Mouse (Mus musculus) embryonic facial prominence, embryonic 13.5 days (tissue): Measurements from ENCODE around the gene Ssx2ip. TPM values are rescaled to one million over a fixed set of nuclear protein-coding genes. Genes with fewer than 3 reads are reported as not detected.

ENCODE experiments used
- ATAC-seq: fragments of 200-750 bp; cut with Nextera tagmentation; 2 replicates; pipeline ENCODE4 v1.8.0; 2017; ENCODE audit warnings: low read depth; ENCODE audit not compliant: insufficient number of reproducible peaks, insufficient read depth, low FRiP score, low TSS enrichment
- H3K27ac ChIP-seq: fragments of 300-500 bp; sonication (generic); 2 replicates; pipeline ENCODE4 v1.5.1; 2015; ENCODE audit warnings: moderate library complexity, mild to moderate bottlenecking, inconsistent platforms
- H3K27me3 ChIP-seq: fragments of 300-500 bp; sonication (generic); 2 replicates; pipeline ENCODE4 v1.6.1; 2015; ENCODE audit warnings: mild to moderate bottlenecking, inconsistent platforms
- H3K36me3 ChIP-seq: fragments of 300-500 bp; sonication (generic); 2 replicates; pipeline ENCODE4 v1.6.1; 2015; ENCODE audit warnings: mild to moderate bottlenecking, inconsistent platforms
- H3K4me1 ChIP-seq: fragments of 300-500 bp; sonication (generic); 2 replicates; pipeline ENCODE4 v1.6.1; 2015; ENCODE audit warnings: inconsistent platforms
- H3K4me2 ChIP-seq: fragments of 300-500 bp; sonication (generic); 2 replicates; pipeline ENCODE4 v1.6.1; 2015; ENCODE audit warnings: moderate library complexity, mild to moderate bottlenecking, inconsistent platforms
- H3K4me3 ChIP-seq: fragments of 300-500 bp; sonication (generic); 2 replicates; pipeline ENCODE4 v1.5.1; 2015; ENCODE audit warnings: mild to moderate bottlenecking, inconsistent platforms
- H3K9ac ChIP-seq: fragments of 300-500 bp; sonication (generic); 2 replicates; pipeline ENCODE4 v1.6.1; 2015; ENCODE audit warnings: mild to moderate bottlenecking, inconsistent platforms
- H3K9me3 ChIP-seq: fragments of 300-500 bp; sonication (generic); 2 replicates; pipeline ENCODE4 v1.6.1; 2016; ENCODE audit warnings: inconsistent platforms
- WGBS: fragments of 180-500 bp; shearing (Covaris S2); methylation state at CpG from one replicate; pipeline ENCODE4 v1.1.7; 2015; ENCODE audit warnings: mixed read lengths; 5-methylcytosine and 5-hydroxymethylcytosine counted together
- polyA plus RNA-seq: library from polyadenylated mRNA; unstranded; fragments of >200 nt; fragmentation: Nextera tagmentation; extraction: Ambion mirVana; gene quantifications from 2 replicates; pipeline ENCODE4 v1.2.1, GENCODE M21; 2015

Gene Ssx2ip
- polyA plus RNA-seq, 1 experiment from 2014 or later = 22.1 TPM

DNA sequence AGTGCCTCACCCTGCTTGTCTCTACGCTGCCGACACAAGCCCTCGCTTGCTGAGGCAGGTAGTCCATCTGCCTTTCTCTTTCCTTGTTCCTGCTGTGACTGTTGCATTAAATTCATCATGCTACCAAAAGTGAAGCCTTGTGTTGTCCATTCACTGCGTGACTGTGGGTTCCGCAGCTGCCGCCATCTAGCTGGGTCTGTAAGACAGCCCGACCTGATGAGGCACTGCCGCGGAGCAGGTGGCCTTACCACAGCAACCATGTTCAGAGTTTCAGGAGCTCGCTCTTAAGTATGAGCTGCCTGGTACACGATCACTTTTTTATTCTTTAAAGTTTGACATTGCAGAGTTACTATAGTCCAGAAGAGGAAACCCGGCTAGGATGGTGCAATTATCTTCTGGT, 35.6 kb downstream of the Ssx2ip start:
- WGBS = 87% methylated on average over 12 of the region's 12 CpGs
- no peak overlapping the region for H3K9ac ChIP-seq
- H3K4me3 ChIP-seq = no peak overlapping the region
- peak overlapping the region; percentile 35; the same call in 1 of the 2 replicates for H3K27ac ChIP-seq
- ATAC-seq = no peak
- H3K36me3 ChIP-seq = peaks cover 38% of the 10 kb centered on the region
- H3K4me2 ChIP-seq = no peak overlapping the region
- H3K4me1 ChIP-seq = peaks cover 6% of the 10 kb centered on the region
- H3K9me3 ChIP-seq = no peaks in the 10 kb centered on the region
- no peaks in the 10 kb centered on the region for H3K27me3 ChIP-seq

DNA sequence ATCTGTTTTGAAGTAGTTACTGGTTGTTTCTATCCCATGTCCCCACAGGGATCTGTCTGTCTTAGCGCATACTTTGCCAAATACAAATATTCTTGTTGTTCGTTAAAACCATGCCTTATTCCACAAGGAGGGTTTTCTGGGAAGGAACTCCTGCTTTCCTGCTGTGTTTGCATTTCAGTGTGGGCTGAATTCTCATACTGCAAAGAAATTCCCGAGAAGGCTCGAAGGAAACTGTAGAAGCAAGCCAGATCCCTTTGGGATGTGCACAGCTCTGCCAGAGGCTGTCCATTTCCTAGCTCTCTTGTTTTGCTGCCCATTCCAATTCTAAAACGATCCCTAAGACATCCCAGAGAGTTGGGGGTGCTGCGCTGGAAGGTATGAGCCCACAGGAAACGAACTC, 36.0 kb downstream of the Ssx2ip start:
- Histone ChIP-seq H3K36me3 (peaks cover 38% of the 10 kb centered on the region), H3K4me2 (no peak overlapping the region), H3K9me3 (no peaks in the 10 kb centered on the region), H3K27ac (peak overlapping the region; percentile 35; the same call in 1 of the 2 replicates), H3K4me3 (no peak overlapping the region), H3K9ac (0 out of 2 replicates have a peak overlapping the region, but pooled peaks have one; percentile 21), H3K4me1 (peaks cover 6% of the 10 kb centered on the region), H3K27me3 (no peaks in the 10 kb centered on the region)
- no peak for ATAC-seq
- 69% methylated on average over 7 of the region's 7 CpGs for WGBS

DNA sequence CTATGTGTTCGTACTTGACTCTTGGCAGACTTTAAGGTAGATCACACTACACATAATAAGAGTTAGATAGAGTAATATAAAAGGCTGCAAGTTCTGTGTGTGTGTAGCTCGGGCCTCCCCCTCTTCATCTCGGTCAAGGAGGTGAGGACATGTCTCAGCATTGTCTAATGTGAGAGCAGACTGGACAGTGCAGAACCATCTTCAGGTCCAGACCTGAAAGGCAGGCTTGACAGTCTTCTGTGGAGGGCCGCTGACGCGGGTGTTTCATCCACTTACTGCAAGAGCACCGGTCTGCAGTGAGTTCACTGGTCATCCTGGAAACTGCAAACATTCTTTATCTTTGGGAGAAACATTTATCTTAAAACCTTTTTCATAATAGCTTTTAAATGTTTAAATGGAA, 38.0 kb downstream of the Ssx2ip start:
- Histone ChIP-seq H3K4me3 (no peak overlapping the region), H3K4me2 (no peak overlapping the region), H3K27ac (no peak overlapping the region), H3K27me3 (no peaks in the 10 kb centered on the region), H3K9ac (no peak overlapping the region), H3K4me1 (peaks cover 6% of the 10 kb centered on the region), H3K9me3 (no peaks in the 10 kb centered on the region), H3K36me3 (peaks cover 22% of the 10 kb centered on the region)
- no peak for ATAC-seq
- WGBS = 93% methylated on average over 7 of the region's 7 CpGs

DNA sequence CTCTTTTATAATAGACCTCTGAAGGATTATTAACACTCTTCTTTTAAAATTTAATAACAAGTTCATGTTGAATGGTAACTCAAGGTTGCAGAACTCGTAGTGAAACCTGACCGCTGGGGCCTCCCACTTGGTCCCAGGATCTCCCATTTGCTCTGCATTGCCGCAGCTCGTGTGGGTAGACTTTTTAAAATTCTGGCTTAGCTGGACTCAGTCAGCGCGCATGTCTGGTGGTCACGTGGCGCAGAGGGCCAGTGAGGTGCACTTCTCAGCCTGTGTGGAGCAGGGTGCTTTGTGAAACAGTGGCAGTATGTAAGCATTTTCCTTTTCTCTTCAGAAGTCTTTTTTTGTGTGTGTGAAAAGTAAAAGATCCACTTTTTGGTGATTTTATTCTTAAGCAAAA, 38.5 kb downstream of the Ssx2ip start:
- no peaks in the 10 kb centered on the region for H3K27me3 ChIP-seq
- no peak overlapping the region for H3K4me3 ChIP-seq
- H3K27ac ChIP-seq = no peak overlapping the region
- no peaks in the 10 kb centered on the region for H3K9me3 ChIP-seq
- peaks cover 18% of the 10 kb centered on the region for H3K36me3 ChIP-seq
- H3K4me2 ChIP-seq = no peak overlapping the region
- no peak for ATAC-seq
- WGBS = 84% methylated on average over 8 of the region's 8 CpGs
- peaks cover 6% of the 10 kb centered on the region for H3K4me1 ChIP-seq
- no peak overlapping the region for H3K9ac ChIP-seq

DNA sequence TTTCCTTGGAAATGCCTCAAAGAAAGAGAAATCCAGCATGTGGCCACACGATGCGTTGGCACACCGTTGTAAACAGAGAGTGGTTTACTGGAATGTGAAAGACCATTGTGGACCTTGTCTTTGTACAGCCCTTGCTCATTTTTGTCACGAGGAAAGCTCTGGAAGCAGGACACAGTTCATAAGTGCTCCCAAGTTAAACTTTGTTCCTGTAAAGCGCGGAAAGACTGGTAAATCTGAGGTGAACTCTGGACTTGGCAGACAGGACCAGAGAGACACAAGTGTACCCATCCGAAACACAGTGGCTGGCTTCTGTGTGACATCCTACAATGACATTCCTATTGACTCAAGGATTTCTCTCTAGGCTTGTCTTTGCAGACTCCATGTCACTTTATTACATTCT, 38.9 kb downstream of the Ssx2ip start:
- 87% methylated on average over 7 of the region's 7 CpGs for WGBS
- ATAC-seq = no peak

DNA sequence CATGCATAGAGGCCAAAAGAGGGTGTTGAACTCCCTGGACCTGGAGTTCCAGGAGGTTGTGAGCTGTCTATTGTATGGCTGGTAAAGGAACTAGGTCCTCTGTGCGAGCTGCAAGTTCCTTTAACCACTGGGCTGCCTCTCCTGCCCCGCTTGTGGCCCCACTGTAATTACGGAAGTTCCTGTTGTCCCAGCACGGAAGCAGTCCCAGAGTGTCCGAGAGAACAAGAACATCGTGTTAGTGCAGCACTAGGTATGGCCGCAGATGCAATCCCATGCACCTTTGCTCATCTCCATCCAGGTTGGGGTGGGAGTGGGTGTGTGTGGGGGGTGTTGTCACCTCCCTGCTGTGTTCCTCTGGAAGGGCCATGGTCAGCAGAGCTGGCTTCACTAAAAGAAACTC, 40.4 kb downstream of the Ssx2ip start:
- Histone ChIP-seq H3K4me1 (peaks cover 7% of the 10 kb centered on the region), H3K9ac (no peak overlapping the region), H3K4me2 (no peak overlapping the region), H3K27ac (no peak overlapping the region), H3K27me3 (no peaks in the 10 kb centered on the region), H3K9me3 (no peaks in the 10 kb centered on the region), H3K4me3 (no peak overlapping the region), H3K36me3 (0 out of 2 replicates have a peak, but pooled peaks cover 8% of the 10 kb centered on the region)
- no peak for ATAC-seq
- WGBS = 92% methylated on average over 7 of the region's 7 CpGs

More for the DNA sequence above, 38.9 kb downstream of the Ssx2ip start:
- Histone ChIP-seq H3K9me3 (no peaks in the 10 kb centered on the region), H3K27ac (no peak overlapping the region), H3K36me3 (peaks cover 13% of the 10 kb centered on the region), H3K27me3 (no peaks in the 10 kb centered on the region), H3K4me2 (no peak overlapping the region), H3K4me3 (no peak overlapping the region), H3K9ac (no peak overlapping the region), H3K4me1 (peaks cover 6% of the 10 kb centered on the region)

DNA sequence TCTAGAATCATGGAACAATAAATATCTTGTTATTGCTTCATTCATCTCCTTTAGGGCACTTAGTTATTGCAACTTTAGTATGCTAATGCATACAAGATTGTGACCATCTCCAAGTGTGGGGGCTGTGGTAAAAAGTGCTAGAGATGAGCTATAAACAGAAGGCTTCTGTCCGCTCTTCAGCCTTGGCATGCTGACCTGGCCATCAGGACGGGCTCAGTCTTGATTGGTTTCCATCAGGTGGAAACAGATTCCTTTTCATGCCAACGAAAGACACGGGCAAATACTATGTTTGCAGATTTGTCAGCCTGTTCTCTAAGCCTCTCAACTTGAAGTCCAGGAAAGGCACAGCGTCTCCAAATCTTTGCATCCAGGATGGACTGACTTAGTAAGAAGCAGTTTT, 42.7 kb downstream of the Ssx2ip start:
- no peak overlapping the region for H3K9ac ChIP-seq
- H3K36me3 ChIP-seq = 0 out of 2 replicates have a peak, but pooled peaks cover 4% of the 10 kb centered on the region
- no peaks in the 10 kb centered on the region for H3K9me3 ChIP-seq
- H3K4me2 ChIP-seq = no peak overlapping the region
- H3K4me1 ChIP-seq = peaks cover 8% of the 10 kb centered on the region; the same call in 1 of the 2 replicates
- ATAC-seq = no peak
- no peak overlapping the region for H3K27ac ChIP-seq
- no peaks in the 10 kb centered on the region for H3K27me3 ChIP-seq
- 90% methylated on average over 5 of the region's 5 CpGs for WGBS
- no peak overlapping the region for H3K4me3 ChIP-seq

DNA sequence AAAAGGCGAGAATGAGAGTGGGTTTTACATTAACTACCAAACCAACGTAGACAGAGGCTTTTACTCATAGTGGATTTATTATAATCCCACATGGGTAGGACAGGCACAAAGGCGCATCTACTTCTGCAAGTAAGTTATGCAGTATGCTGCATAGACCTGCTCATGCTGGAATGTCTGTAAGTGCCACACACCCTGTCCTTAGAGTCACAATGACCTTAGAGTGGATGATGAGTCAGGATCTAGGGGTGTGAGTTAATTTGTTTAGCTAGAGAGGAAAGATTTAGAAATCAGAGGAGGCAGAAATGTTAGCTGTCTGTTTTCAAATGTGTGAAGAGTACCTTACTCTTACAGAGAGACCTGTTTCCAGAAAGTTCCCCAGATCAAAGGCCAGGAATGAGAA, 43.2 kb downstream of the Ssx2ip start:
- Histone ChIP-seq H3K9ac (no peak overlapping the region), H3K36me3 (0 out of 2 replicates have a peak, but pooled peaks cover 4% of the 10 kb centered on the region), H3K4me3 (no peak overlapping the region), H3K9me3 (no peaks in the 10 kb centered on the region), H3K27me3 (no peaks in the 10 kb centered on the region), H3K4me1 (peaks cover 8% of the 10 kb centered on the region; the same call in 1 of the 2 replicates), H3K27ac (no peak overlapping the region), H3K4me2 (no peak overlapping the region)
- 86% methylated on average over 3 of the region's 3 CpGs for WGBS
- no peak for ATAC-seq

DNA sequence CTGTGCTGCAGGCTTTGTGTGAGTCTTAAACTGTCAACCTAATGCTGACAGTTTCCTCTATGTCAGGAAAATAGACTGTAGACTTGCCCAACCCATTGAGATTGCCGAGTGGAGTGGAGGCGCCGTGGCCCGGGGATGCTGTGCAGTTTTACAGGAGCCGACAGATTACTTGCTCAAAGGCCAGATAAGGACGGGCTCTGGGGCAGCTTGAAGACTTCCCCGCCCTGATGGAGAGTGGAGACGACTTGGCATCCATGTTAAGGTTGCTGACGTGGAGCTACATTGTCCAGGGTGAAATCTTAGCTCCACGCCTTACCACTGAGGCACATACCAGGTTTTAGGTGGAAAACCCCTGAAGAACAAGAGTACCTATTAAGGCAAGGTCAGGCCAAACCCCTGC, 43.9 kb downstream of the Ssx2ip start:
- Histone ChIP-seq H3K4me3 (no peak overlapping the region), H3K9me3 (no peaks in the 10 kb centered on the region), H3K4me1 (peaks cover 8% of the 10 kb centered on the region; the same call in 1 of the 2 replicates), H3K27me3 (no peaks in the 10 kb centered on the region), H3K27ac (no peak overlapping the region), H3K4me2 (no peak overlapping the region), H3K9ac (no peak overlapping the region), H3K36me3 (0 out of 2 replicates have a peak, but pooled peaks cover 4% of the 10 kb centered on the region)
- 89% methylated on average over 10 of the region's 10 CpGs for WGBS
- ATAC-seq = no peak

DNA sequence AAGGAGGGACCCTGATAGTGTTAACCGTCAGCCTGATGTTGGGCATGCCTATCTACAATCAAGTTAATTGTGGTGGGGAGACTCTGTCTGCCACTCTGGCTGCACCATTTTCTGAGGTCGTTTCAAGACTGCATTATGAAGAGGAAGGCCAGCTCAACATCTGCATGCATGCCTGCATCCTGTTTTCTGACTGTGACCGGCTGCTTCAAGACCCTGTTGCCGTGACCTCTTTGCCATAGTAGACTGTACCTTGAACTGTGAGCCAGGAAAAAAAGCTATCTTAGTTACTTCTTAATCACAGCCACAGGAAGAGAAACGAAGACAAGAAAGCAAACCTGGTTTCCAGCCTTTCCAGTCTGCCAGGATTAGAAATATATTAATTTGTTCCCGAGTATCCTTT, 44.5 kb downstream of the Ssx2ip start:
- peaks cover 8% of the 10 kb centered on the region; the same call in 1 of the 2 replicates for H3K4me1 ChIP-seq
- no peak overlapping the region for H3K4me2 ChIP-seq
- no peaks in the 10 kb centered on the region for H3K27me3 ChIP-seq
- no peak overlapping the region for H3K27ac ChIP-seq
- H3K4me3 ChIP-seq = no peak overlapping the region
- H3K9me3 ChIP-seq = no peaks in the 10 kb centered on the region
- no peak overlapping the region for H3K9ac ChIP-seq
- WGBS = 73% methylated on average over 6 of the region's 6 CpGs
- ATAC-seq = no peak
- 0 out of 2 replicates have a peak, but pooled peaks cover 4% of the 10 kb centered on the region for H3K36me3 ChIP-seq

DNA sequence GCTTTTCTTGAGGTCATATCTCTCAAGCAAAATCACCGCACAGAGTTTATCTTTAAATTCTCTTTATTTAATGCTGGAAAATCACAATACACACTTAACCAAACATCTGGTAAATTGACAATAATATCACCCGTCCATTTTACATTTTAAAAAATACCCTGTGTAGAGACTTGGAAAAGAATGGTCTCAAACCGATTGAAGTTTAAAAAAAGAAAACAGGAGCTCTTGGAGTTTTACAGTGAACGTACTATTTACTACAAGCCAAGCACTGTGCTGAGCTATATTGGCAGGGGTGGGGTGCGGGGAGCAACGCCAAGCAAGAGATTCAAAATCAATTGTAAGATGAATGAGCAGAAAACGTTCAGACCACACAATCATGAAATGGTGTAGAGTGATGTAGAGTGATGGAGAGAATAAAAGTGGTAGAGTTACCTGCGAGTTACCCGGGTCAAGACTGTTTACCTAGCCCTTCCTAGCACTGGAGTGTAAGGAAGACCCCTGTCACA, 45.4 kb downstream of the Ssx2ip start, which contains the start of gene Ctbs:
TSS of gene Ctbs (plus strand) at position 51 of the 506 bp plus-strand sequence.
- Histone ChIP-seq H3K27me3 (no peaks in the 10 kb centered on the region), H3K9ac (peak within 1 kb of the TSS; percentile 83), H3K9me3 (no peaks in the 10 kb centered on the region), H3K4me2 (peak within 1 kb of the TSS; percentile 61), H3K4me1 (peaks cover 8% of the 10 kb centered on the region; the same call in 1 of the 2 replicates), H3K27ac (peak within 1 kb of the TSS; percentile 87), H3K36me3 (0 out of 2 replicates have a peak, but pooled peaks cover 4% of the 10 kb centered on the region), H3K4me3 (peak within 1 kb of the TSS; percentile 63)
- 56% methylated on average over 9 of the region's 9 CpGs for WGBS
- ATAC-seq = peak; percentile 1; the same call in 1 of the 2 replicates

DNA sequence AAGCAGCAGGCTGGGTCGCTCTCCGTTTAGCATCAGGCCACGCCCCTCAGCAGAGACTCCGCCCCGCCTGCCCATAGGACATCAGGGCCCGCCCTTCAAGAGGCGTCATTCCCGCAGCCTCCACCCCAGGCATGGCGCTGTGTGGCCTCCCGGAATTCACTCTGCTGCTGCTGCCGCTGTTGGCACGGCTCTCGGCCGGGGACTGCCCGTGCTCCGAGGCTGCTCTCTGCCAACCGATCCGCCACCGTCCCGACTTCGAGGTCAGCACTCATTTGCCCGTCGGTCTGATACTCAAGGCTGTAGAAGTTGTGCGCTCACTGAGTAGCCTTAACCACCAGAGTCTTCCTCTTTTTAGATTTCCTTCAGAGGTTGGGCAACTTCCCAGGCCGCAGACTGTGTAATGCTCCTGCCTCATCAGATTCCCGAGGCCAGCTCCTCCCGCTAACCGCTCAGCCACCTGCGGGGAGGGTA, 46.0 kb downstream of the Ssx2ip start:
- H3K4me3 ChIP-seq = peak overlapping the region; percentile 63
- peaks cover 8% of the 10 kb centered on the region; the same call in 1 of the 2 replicates for H3K4me1 ChIP-seq
- peak overlapping the region; percentile 83 for H3K9ac ChIP-seq
- H3K27ac ChIP-seq = peak overlapping the region; percentile 87
- H3K4me2 ChIP-seq = peak overlapping the region; percentile 61
- WGBS = under 1% methylated on average over 29 of the region's 29 CpGs
- ATAC-seq = peak; percentile 99
- peaks cover 7% of the 10 kb centered on the region; the same call in 1 of the 2 replicates for H3K36me3 ChIP-seq
- no peaks in the 10 kb centered on the region for H3K9me3 ChIP-seq
- H3K27me3 ChIP-seq = no peaks in the 10 kb centered on the region
